Mouse (Mus musculus): ENCODE measurements around the gene Ctsg.

DNA sequence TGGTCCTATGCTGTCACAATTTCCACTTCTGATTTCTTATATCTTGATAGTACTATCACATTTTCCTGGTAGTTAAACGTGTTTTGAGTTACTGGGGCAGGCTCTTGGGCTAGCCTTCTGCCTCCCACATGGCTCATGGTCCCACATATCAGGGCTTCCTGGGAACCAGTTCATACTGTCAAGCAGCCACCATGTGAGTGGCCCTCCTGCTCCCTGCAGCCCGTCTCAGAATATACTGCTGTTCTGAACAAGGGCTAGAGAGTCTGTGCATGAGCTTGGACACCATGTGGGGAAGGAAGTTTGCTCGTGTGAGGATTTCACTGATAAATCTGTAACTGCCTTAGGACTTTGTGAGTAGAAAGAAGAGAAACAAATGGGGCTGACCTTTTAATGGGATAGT is 15.7 kb downstream of the Ctsg start:
- TF ChIP-seq POLR2A (IDR thresholded peaks at IDR 0.05; ENCODE audit: insufficient read depth, low read length) (no peak), CTCF (IDR thresholded peaks at IDR 0.05; ENCODE audit: low read depth, low read length) (no peak)

Data from ES-Bruce4 (cell line).